In genomic region chr16:58519650-58520073, GRCm38 (mm10) we compare ENCODE assay signal across 11 mouse cellular contexts. TPM values are rescaled to one million over a fixed set of nuclear protein-coding genes. Genes with fewer than 3 reads are reported as not detected.
DNase-seq lines count a peak whose midpoint lies in the region; ATAC-seq and TF ChIP-seq lines count a peak whose summit lies in the region.
"Had no signal": no experiment of that assay in that cellular context is flagged by ENCODE, and none has a peak within 500 bp of the region (broad histone marks: within the 10 kb centered on the region; RNA-seq: fewer than 3 reads in every experiment).

No protein-coding gene starts in this region.

- peaks cover 19% of the 10 kb centered on the region for H3K27me3 ChIP-seq in forebrain, embryonic 10.5 days (ENCODE audit: poor library complexity, severe bottlenecking)
- H3K27me3 ChIP-seq in forebrain, embryonic 16.5 days (replicated peaks; ENCODE audit: control insufficient read depth, insufficient read depth, low read length): no peaks in the 10 kb centered on the region; the same call in 1 of the 2 replicates
- H3K27me3 ChIP-seq in midbrain, embryonic 11.5 days (ENCODE audit: control insufficient read depth, insufficient read depth, low read length): no peaks in the 10 kb centered on the region; the same call in 1 of the 2 replicates
- no peaks in the 10 kb centered on the region for H3K27me3 ChIP-seq in midbrain, postnatal 0 days (ENCODE audit: insufficient read depth, low read length)
- no peaks in the 10 kb centered on the region for H3K27me3 ChIP-seq in kidney, embryonic 15.5 days
- H3K27me3 ChIP-seq in neural tube, embryonic 15.5 days (replicated peaks): peaks cover 6% of the 10 kb centered on the region; the same call in 1 of the 2 replicates

- 0 out of 2 replicates have a peak overlapping the region, but pooled peaks have one; percentile 11 for H3K27ac ChIP-seq in forebrain, embryonic 10.5 days
- H3K27ac ChIP-seq in forebrain, embryonic 16.5 days (ENCODE audit: low read length): no peak overlapping the region
- no peak overlapping the region for H3K27ac ChIP-seq in midbrain, embryonic 11.5 days (ENCODE audit: low read depth, low read length)
- no peak overlapping the region for H3K27ac ChIP-seq in midbrain, postnatal 0 days (ENCODE audit: low read depth, low read length)
- H3K27ac ChIP-seq in kidney, embryonic 15.5 days: no peak overlapping the region
- no peak overlapping the region for H3K27ac ChIP-seq in neural tube, embryonic 15.5 days (replicated peaks)

- no peak for DNase-seq in forebrain, embryonic 10.5 days (ENCODE audit: extremely low spot score, low spot score)
- DNase-seq in midbrain, embryonic 11.5 days (ENCODE audit: low spot score, missing footprints): peak; percentile 49
- DNase-seq in midbrain, postnatal 0 days (ENCODE audit: low spot score): no peak
- no peak for DNase-seq in adrenal gland, adult 8-10 months
- DNase-seq in spleen, postnatal 4 days (ENCODE audit: low spot score in 2 of 2): no peak
- DNase-seq: cerebellum, adult 9-11 months; gastrocnemius, postnatal 10 days; thymus, adult 18-20 months had no signal

- ATAC-seq in forebrain, embryonic 16.5 days: no peak
- no peak for ATAC-seq in midbrain, embryonic 11.5 days (ENCODE audit: low FRiP score)
- ATAC-seq in midbrain, postnatal 0 days (ENCODE audit: low FRiP score): no peak
- no peak for ATAC-seq in kidney, embryonic 15.5 days (replicated peaks; ENCODE audit: low FRiP score)
- no peak for ATAC-seq in neural tube, embryonic 15.5 days (ENCODE audit: low FRiP score)

- 85% methylated on average over 11 of the region's 11 CpGs for WGBS in forebrain, embryonic 10.5 days
- WGBS in forebrain, embryonic 16.5 days: 53% methylated on average over 11 of the region's 11 CpGs
- WGBS in midbrain, embryonic 11.5 days: 82% methylated on average over 11 of the region's 11 CpGs
- whole genome bisulfite sequencing in midbrain, postnatal 0 days: 76% methylated on average over 11 of the region's 11 CpGs
- WGBS in kidney, embryonic 15.5 days: 75% methylated on average over 11 of the region's 11 CpGs
- 66% methylated on average over 11 of the region's 11 CpGs for WGBS in neural tube, embryonic 15.5 days

- no peak overlapping the region for H3K4me3 ChIP-seq in forebrain, embryonic 10.5 days
- H3K4me3 ChIP-seq in forebrain, embryonic 16.5 days (replicated peaks; ENCODE audit: low read length): no peak overlapping the region
- no peak overlapping the region for H3K4me3 ChIP-seq in midbrain, embryonic 11.5 days (ENCODE audit: low read depth, low read length)
- H3K4me3 ChIP-seq in midbrain, postnatal 0 days (ENCODE audit: low read depth, low read length): no peak overlapping the region
- H3K4me3 ChIP-seq in kidney, embryonic 15.5 days (replicated peaks): no peak overlapping the region
- H3K4me3 ChIP-seq in neural tube, embryonic 15.5 days (replicated peaks): no peak overlapping the region

- no peak for TF ChIP-seq CTCF in midbrain, postnatal 0 days (IDR thresholded peaks at IDR 0.05)

- H3K9ac ChIP-seq in forebrain, embryonic 16.5 days (replicated peaks; ENCODE audit: low read depth, low read length): no peak overlapping the region
- H3K9ac ChIP-seq in midbrain, embryonic 11.5 days (ENCODE audit: low read length): no peak overlapping the region
- no peak overlapping the region for H3K9ac ChIP-seq in midbrain, postnatal 0 days (replicated peaks; ENCODE audit: low read length, poor library complexity, severe bottlenecking)
- no peak overlapping the region for H3K9ac ChIP-seq in kidney, embryonic 15.5 days
- H3K9ac ChIP-seq in neural tube, embryonic 15.5 days (replicated peaks): no peak overlapping the region

- no peaks in the 10 kb centered on the region for H3K36me3 ChIP-seq in forebrain, embryonic 10.5 days (replicated peaks)
- H3K36me3 ChIP-seq in forebrain, embryonic 16.5 days (ENCODE audit: control insufficient read depth, insufficient read depth): no peaks in the 10 kb centered on the region
- H3K36me3 ChIP-seq in midbrain, embryonic 11.5 days (ENCODE audit: control insufficient read depth, insufficient read depth, low read length): no peaks in the 10 kb centered on the region
- no peaks in the 10 kb centered on the region for H3K36me3 ChIP-seq in midbrain, postnatal 0 days (ENCODE audit: insufficient read depth, low read length)
- H3K36me3 ChIP-seq in kidney, embryonic 15.5 days: no peaks in the 10 kb centered on the region
- no peaks in the 10 kb centered on the region for H3K36me3 ChIP-seq in neural tube, embryonic 15.5 days

- H3K4me2 ChIP-seq in forebrain, embryonic 16.5 days (ENCODE audit: low read length): no peak overlapping the region
- no peak overlapping the region for H3K4me2 ChIP-seq in midbrain, embryonic 11.5 days
- H3K4me2 ChIP-seq in midbrain, postnatal 0 days (ENCODE audit: low read depth, low read length, poor library complexity, severe bottlenecking): no peak overlapping the region; the same call in 1 of the 2 replicates
- peak overlapping the region; percentile 5 for H3K4me2 ChIP-seq in kidney, embryonic 15.5 days
- H3K4me2 ChIP-seq in neural tube, embryonic 15.5 days: peak overlapping the region; percentile 27

- H3K4me1 ChIP-seq in forebrain, embryonic 10.5 days: peaks cover 25% of the 10 kb centered on the region
- peaks cover 7% of the 10 kb centered on the region for H3K4me1 ChIP-seq in forebrain, embryonic 16.5 days (replicated peaks; ENCODE audit: control insufficient read depth, insufficient read depth, low read length)
- H3K4me1 ChIP-seq in midbrain, embryonic 11.5 days (ENCODE audit: control insufficient read depth, insufficient read depth, low read length): peaks cover 5% of the 10 kb centered on the region; the same call in 1 of the 2 replicates
- H3K4me1 ChIP-seq in midbrain, postnatal 0 days (ENCODE audit: insufficient read depth, low read length): 0 out of 2 replicates have a peak, but pooled peaks cover 5% of the 10 kb centered on the region
- H3K4me1 ChIP-seq in kidney, embryonic 15.5 days: peaks cover 16% of the 10 kb centered on the region; the same call in 1 of the 2 replicates
- H3K4me1 ChIP-seq in neural tube, embryonic 15.5 days: peaks cover 16% of the 10 kb centered on the region

- H3K9me3 ChIP-seq in forebrain, embryonic 10.5 days: peaks cover 4% of the 10 kb centered on the region
- no peaks in the 10 kb centered on the region for H3K9me3 ChIP-seq in forebrain, embryonic 16.5 days (ENCODE audit: control insufficient read depth, low read length)
- H3K9me3 ChIP-seq in midbrain, embryonic 11.5 days (ENCODE audit: control insufficient read depth, low read length): peaks cover 3% of the 10 kb centered on the region; the same call in 1 of the 2 replicates
- no peaks in the 10 kb centered on the region for H3K9me3 ChIP-seq in midbrain, postnatal 0 days (ENCODE audit: low read length)
- 0 out of 2 replicates have a peak, but pooled peaks cover 3% of the 10 kb centered on the region for H3K9me3 ChIP-seq in kidney, embryonic 15.5 days (replicated peaks)
- no peaks in the 10 kb centered on the region for H3K9me3 ChIP-seq in neural tube, embryonic 15.5 days (replicated peaks)

RNA-seq across cellular contexts. Expression of gene St3gal6, which starts 4.4 kb away (rescaled TPM):
- 9.3 and 10.6 TPM in 2 replicates for polyA plus RNA-seq in forebrain, embryonic 10.5 days (2016; fragmentation: Nextera tagmentation; extraction: Ambion mirVana)
- 6.7 and 8.0 TPM in 2 replicates for polyA plus RNA-seq in forebrain, embryonic 16.5 days (2015; fragmentation: Nextera tagmentation; extraction: Ambion mirVana)
- 10.4 and 11.8 TPM in 2 replicates for polyA plus RNA-seq in midbrain, embryonic 11.5 days (2014; fragmentation: Nextera tagmentation; extraction: Ambion mirVana)
- total RNA-seq in midbrain, postnatal 0 days (2014; rRNA removed): 3.8 and 6.5 TPM in 2 replicates
- 14.9 and 18.0 TPM in 2 replicates for polyA plus RNA-seq in midbrain, postnatal 0 days (2015; fragmentation: Nextera tagmentation; extraction: Ambion mirVana)
- 71.9 and 75.2 TPM in 2 replicates for polyA plus RNA-seq in kidney, embryonic 15.5 days (2015; fragmentation: Nextera tagmentation; extraction: Ambion mirVana)
- polyA plus RNA-seq in neural tube, embryonic 15.5 days (2015; fragmentation: Nextera tagmentation; extraction: Ambion mirVana): 12.1 and 16.3 TPM in 2 replicates
- total RNA-seq in adrenal gland, adult 8-10 months (2022): 10 to 100 TPM; 13.6 to 30.8 (median 17.8) TPM

Comparison
In these comparisons a context has a peak if more than half of its experiments do, and no peak if none do; other contexts are left out.
1. H3K4me2 ChIP-seq: peak in kidney, embryonic 15.5 days (single experiment) and neural tube, embryonic 15.5 days (single experiment); none in forebrain, embryonic 16.5 days (single experiment), midbrain, embryonic 11.5 days (single experiment) and midbrain, postnatal 0 days (single experiment).